Mouse (Mus musculus) ES-E14 (cell line): Measurements from ENCODE around the gene Glyr1.

Experiments
- CHD2 ChIP-seq: IDR thresholded peaks from 2 replicates; pipeline ENCODE4 v1.6.1; 2014; ENCODE audit warnings: mild to moderate bottlenecking, low read depth, low read length, inconsistent platforms
- HCFC1 ChIP-seq: IDR thresholded peaks from 2 replicates; pipeline ENCODE4 v1.6.1; 2012; ENCODE audit warnings: low read length, inconsistent platforms, borderline replicate concordance; ENCODE audit not compliant: insufficient read depth
- MAFK ChIP-seq: IDR thresholded peaks from 2 replicates; pipeline ENCODE4 v1.6.1; 2014; ENCODE audit warnings: mild to moderate bottlenecking, low read depth, low read length, inconsistent platforms; ENCODE audit not compliant: insufficient read depth
- ZC3H11A ChIP-seq: IDR thresholded peaks from 2 replicates; pipeline ENCODE4 v1.6.1; 2012; ENCODE audit warnings: low read depth, mild to moderate bottlenecking, inconsistent platforms, low read length, borderline replicate concordance
- ZNF384 ChIP-seq: IDR thresholded peaks from 2 replicates; pipeline ENCODE4 v1.6.1; 2012; ENCODE audit warnings: low read depth, low read length, inconsistent platforms

DNA sequence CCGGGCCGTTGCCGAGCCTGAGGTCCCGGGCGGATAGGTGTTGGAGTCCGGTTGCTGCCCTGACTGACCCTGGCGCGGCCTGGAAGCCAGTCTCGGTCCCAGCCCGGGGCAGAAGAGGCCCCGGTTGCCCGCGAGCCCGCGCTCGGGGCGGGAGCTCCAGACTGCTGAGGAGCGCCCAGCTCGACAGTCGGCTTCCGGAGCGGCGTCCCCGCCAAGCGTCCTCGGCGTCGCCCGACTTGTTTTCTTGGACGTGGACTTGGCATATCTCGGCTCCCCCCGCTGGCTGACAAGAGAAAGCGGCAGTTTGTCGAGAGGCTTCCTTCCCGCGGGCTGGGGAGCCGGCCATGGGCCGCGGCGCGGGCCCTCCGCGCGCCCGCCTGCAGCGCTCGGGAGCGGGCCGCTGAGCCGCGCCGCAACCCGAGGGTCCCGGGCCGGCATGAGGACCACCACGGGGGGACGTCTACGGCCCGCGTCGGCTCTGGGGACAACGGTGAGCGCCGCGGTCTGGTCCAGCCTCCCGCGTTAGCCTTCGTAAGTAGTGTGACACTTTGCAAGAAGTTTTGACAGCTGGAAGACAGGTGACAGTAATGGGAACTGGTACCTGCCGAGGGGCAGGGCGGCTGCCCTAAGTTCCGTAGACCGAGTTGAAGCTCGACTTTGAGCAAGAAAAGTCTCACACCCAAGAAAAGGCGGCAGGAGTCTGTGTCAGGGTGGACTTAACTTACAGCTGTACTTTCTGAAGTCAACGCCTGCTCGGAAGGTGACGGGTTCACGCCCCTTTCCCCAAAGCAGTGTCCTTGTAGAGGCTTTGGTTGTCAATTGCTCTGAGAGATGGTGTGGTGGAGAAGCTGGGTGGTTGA lies 818 bp upstream of the Glyr1 start:
- TF ChIP-seq HCFC1 (no peak), CHD2 (no peak), ZNF384 (no peak), MAFK (no peak), ZC3H11A (no peak)
